Mouse (Mus musculus) embryonic fibroblast, embryonic 13.5 days (primary cell): Measurements from ENCODE around the gene Ckm.

Source experiments
- CTCF ChIP-seq: IDR thresholded peaks from 2 replicates; pipeline ENCODE4 v1.5.1; 2011; ENCODE audit warnings: mild to moderate bottlenecking, control low read depth, low read length, moderate library complexity, borderline replicate concordance; ENCODE audit not compliant: insufficient read depth
- POLR2A ChIP-seq: IDR thresholded peaks from 2 replicates; pipeline ENCODE4 v1.6.1; 2011; ENCODE audit warnings: low read depth, mild to moderate bottlenecking, control low read depth, low read length, moderate library complexity

DNA sequence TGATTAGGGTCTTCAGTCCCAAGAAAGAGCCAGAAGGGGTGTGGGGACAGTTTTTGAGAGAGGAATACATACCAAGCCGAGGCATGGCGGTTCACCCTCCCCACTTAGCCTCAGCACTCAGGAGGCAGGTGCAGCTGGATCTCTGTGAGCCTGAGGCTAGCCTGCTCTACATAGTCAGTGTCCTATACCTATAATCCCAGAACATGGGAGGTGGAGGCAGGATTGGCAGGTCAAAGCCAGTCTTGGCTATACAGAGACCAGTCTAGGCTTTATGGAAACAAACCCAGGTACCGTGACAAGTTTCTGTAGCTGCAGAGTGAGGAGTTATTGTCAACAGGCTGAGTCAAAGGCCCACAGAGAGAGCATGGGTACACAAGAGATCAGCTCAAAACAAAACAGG lies 18.5 kb downstream of the Ckm start:
- no peak for TF ChIP-seq CTCF
- TF ChIP-seq POLR2A = no peak
